Mouse (Mus musculus) testis, adult 2 months (tissue): ENCODE measurements around the gene Cntn2. TPM values are rescaled to one million over a fixed set of nuclear protein-coding genes. Genes with fewer than 3 reads are reported as not detected.
A peak's percentile ranks its signal among the peaks of the same experiment; 100 is the strongest.
"Not testable (repeated sequence)": the region's sequence is repeated elsewhere in the genome, so short reads cannot be mapped to it uniquely, and the experiment has no call there.

ENCODE experiments used
- H3K27ac ChIP-seq: fragments of 200-500 bp; 2 replicates; pipeline ENCODE4 v1.5.1; 2012; ENCODE audit warnings: low read depth, low read length; ENCODE audit not compliant: control insufficient read depth, insufficient read depth
- H3K27me3 ChIP-seq: fragments of 200-500 bp; 2 replicates; pipeline ENCODE4 v1.6.1; 2012; ENCODE audit warnings: mild to moderate bottlenecking, low read length, moderate library complexity; ENCODE audit not compliant: control insufficient read depth, insufficient read depth
- H3K36me3 ChIP-seq: fragments of 200-500 bp; 2 replicates; pipeline ENCODE4 v1.6.1; 2012; ENCODE audit warnings: mild to moderate bottlenecking, low read length; ENCODE audit not compliant: control insufficient read depth, insufficient read depth
- H3K4me1 ChIP-seq: fragments of 200-500 bp; 2 replicates; pipeline ENCODE4 v1.6.1; 2012; ENCODE audit warnings: low read length; ENCODE audit not compliant: control insufficient read depth, insufficient read depth
- H3K4me3 ChIP-seq: fragments of 200-500 bp; 2 replicates; pipeline ENCODE4 v1.5.1; 2012; ENCODE audit warnings: low read depth, mild to moderate bottlenecking, low read length, moderate library complexity, mixed read lengths; ENCODE audit not compliant: control insufficient read depth
- CTCF ChIP-seq: fragments of 200-500 bp; IDR thresholded peaks from 2 replicates; pipeline ENCODE4 v1.5.1; 2012; ENCODE audit warnings: low read depth, mild to moderate bottlenecking, inconsistent platforms, low read length, moderate library complexity; ENCODE audit not compliant: control insufficient read depth, insufficient read depth, insufficient replicate concordance
- POLR2A ChIP-seq: fragments of 200-500 bp; IDR thresholded peaks from 2 replicates; pipeline ENCODE4 v1.6.1; 2012; ENCODE audit warnings: low read depth, mild to moderate bottlenecking, inconsistent platforms, low read length, moderate library complexity; ENCODE audit not compliant: control insufficient read depth
- polyA plus RNA-seq: library from polyadenylated mRNA; depleted of rRNA; stranded (reverse); fragments of >200 nt; gene quantifications from 2 replicates; pipeline ENCODE4 v1.2.3, GENCODE M21; 2012

The Cntn2 gene
- polyA plus RNA-seq, 1 experiment, result not detected

GRCm38 (mm10) chr1:132476928-132477691, 65.9 kb downstream of the Cntn2 start, which contains the start of gene Rbbp5:
Gene Rbbp5, plus strand, starts transcription at chr1:132477365.
- TF ChIP-seq POLR2A, result peak; percentile 57
- no peak for TF ChIP-seq CTCF
- Histone ChIP-seq H3K4me1 (peaks cover 2% of the 10 kb centered on the region; the same call in 1 of the 2 replicates), H3K27me3 (no peaks in the 10 kb centered on the region), H3K36me3 (no peaks in the 10 kb centered on the region), H3K27ac (peak within 1 kb of the TSS; percentile 93), H3K4me3 (peak within 1 kb of the TSS; percentile 100)

GRCm38 (mm10) chr1:132476575-132476927, 66.5 kb downstream of the Cntn2 start:
- peak overlapping the region; percentile 100 for H3K4me3 ChIP-seq
- H3K27ac ChIP-seq, result peak overlapping the region; percentile 67
- H3K27me3 ChIP-seq, result no peaks in the 10 kb centered on the region
- H3K4me1 ChIP-seq, result peaks cover 2% of the 10 kb centered on the region; the same call in 1 of the 2 replicates
- no peaks in the 10 kb centered on the region for H3K36me3 ChIP-seq
- TF ChIP-seq POLR2A, result no peak
- no peak for TF ChIP-seq CTCF

GRCm38 (mm10) chr1:132474496-132474895, 68.6 kb downstream of the Cntn2 start:
- no peaks in the 10 kb centered on the region for H3K27me3 ChIP-seq
- peaks cover 2% of the 10 kb centered on the region; the same call in 1 of the 2 replicates for H3K4me1 ChIP-seq
- no peaks in the 10 kb centered on the region for H3K36me3 ChIP-seq
- no peak overlapping the region for H3K27ac ChIP-seq
- H3K4me3 ChIP-seq, result no peak overlapping the region
- TF ChIP-seq POLR2A (no peak), CTCF (no peak)

GRCm38 (mm10) chr1:132472537-132472936, 70.5 kb downstream of the Cntn2 start:
- TF ChIP-seq POLR2A (no peak), CTCF (no peak)
- no peaks in the 10 kb centered on the region for H3K4me1 ChIP-seq
- H3K36me3 ChIP-seq, result no peaks in the 10 kb centered on the region
- H3K4me3 ChIP-seq, result no peak overlapping the region
- H3K27me3 ChIP-seq, result no peaks in the 10 kb centered on the region
- H3K27ac ChIP-seq, result no peak overlapping the region

- TF ChIP-seq POLR2A (no peak), CTCF (no peak)
- Histone ChIP-seq H3K4me3 (no peak overlapping the region), H3K27me3 (no peaks in the 10 kb centered on the region), H3K27ac (peak overlapping the region; percentile 55; the same call in 1 of the 2 replicates), H3K36me3 (no peaks in the 10 kb centered on the region), H3K4me1 (no peaks in the 10 kb centered on the region)
These were observed 71.6 kb downstream of the Cntn2 start for GRCm38 (mm10) chr1:132471499-132471898.

GRCm38 (mm10) chr1:132471032-132471431, 72.0 kb downstream of the Cntn2 start:
- no peak overlapping the region for H3K27ac ChIP-seq
- H3K36me3 ChIP-seq, result no peaks in the 10 kb centered on the region
- H3K4me3 ChIP-seq, result no peak overlapping the region
- TF ChIP-seq POLR2A (no peak), CTCF (no peak)
- no peaks in the 10 kb centered on the region for H3K27me3 ChIP-seq
- H3K4me1 ChIP-seq, result no peaks in the 10 kb centered on the region

GRCm38 (mm10) chr1:132470031-132470430, 73.0 kb downstream of the Cntn2 start:
- not testable (repeated sequence) for H3K27me3 ChIP-seq, H3K4me1 ChIP-seq, H3K36me3 ChIP-seq, H3K4me3 ChIP-seq, H3K27ac ChIP-seq

GRCm38 (mm10) chr1:132469519-132469918, 73.5 kb downstream of the Cntn2 start:
- TF ChIP-seq POLR2A (no peak), CTCF (no peak)
- Histone ChIP-seq H3K4me1 (no peaks in the 10 kb centered on the region), H3K4me3 (no peak overlapping the region), H3K27me3 (no peaks in the 10 kb centered on the region), H3K36me3 (no peaks in the 10 kb centered on the region), H3K27ac (no peak overlapping the region)
